Comparison of ENCODE assay signal across 8 mouse cellular contexts in genomic region chr2:64043099-64043498, GRCm38 (mm10). TPM values are rescaled to one million over a fixed set of nuclear protein-coding genes. Genes with fewer than 3 reads are reported as not detected.
DNase-seq lines count a peak whose midpoint lies in the region; ATAC-seq and TF ChIP-seq lines count a peak whose summit lies in the region.

No protein-coding gene starts in this region.

- no peak overlapping the region for H3K9ac ChIP-seq in midbrain, postnatal 0 days (replicated peaks; ENCODE audit: low read length, poor library complexity, severe bottlenecking)
- no peak overlapping the region for H3K9ac ChIP-seq in midbrain, embryonic 16.5 days (ENCODE audit: low read depth, low read length)
- H3K9ac ChIP-seq in heart, embryonic 16.5 days (ENCODE audit: low read length), result no peak overlapping the region

- H3K4me1 ChIP-seq in midbrain, postnatal 0 days (ENCODE audit: insufficient read depth, low read length), result no peaks in the 10 kb centered on the region
- H3K4me1 ChIP-seq in midbrain, embryonic 16.5 days (ENCODE audit: control insufficient read depth, insufficient read depth, low read length), result peaks cover 4% of the 10 kb centered on the region
- peaks cover 9% of the 10 kb centered on the region for H3K4me1 ChIP-seq in heart, embryonic 16.5 days (ENCODE audit: control insufficient read depth, insufficient read depth, low read length)

- DNase-seq in cerebellum, adult 8-10 months, result peak; percentile 1
- no peak for DNase-seq in cerebellum, adult 18-20 months
- peak; percentile 78 for DNase-seq in midbrain, postnatal 0 days (ENCODE audit: low spot score)
- DNase-seq in left cerebral cortex, postnatal 25 days (ENCODE audit: low spot score in 2 of 2), result peak; percentile 6 to 37

- H3K27me3 ChIP-seq in midbrain, postnatal 0 days (ENCODE audit: insufficient read depth, low read length), result no peaks in the 10 kb centered on the region
- no peaks in the 10 kb centered on the region for H3K27me3 ChIP-seq in midbrain, embryonic 16.5 days (ENCODE audit: control insufficient read depth, insufficient read depth, low read depth, low read length)
- H3K27me3 ChIP-seq in heart, embryonic 16.5 days (ENCODE audit: control insufficient read depth, insufficient read depth, low read length), result no peaks in the 10 kb centered on the region

- H3K9me3 ChIP-seq in midbrain, postnatal 0 days (ENCODE audit: low read length), result no peaks in the 10 kb centered on the region
- H3K9me3 ChIP-seq in midbrain, embryonic 16.5 days (replicated peaks; ENCODE audit: control insufficient read depth, low read length, poor library complexity, severe bottlenecking), result no peaks in the 10 kb centered on the region
- H3K9me3 ChIP-seq in heart, embryonic 16.5 days (replicated peaks; ENCODE audit: control insufficient read depth, low read length), result no peaks in the 10 kb centered on the region

- no peak overlapping the region for H3K27ac ChIP-seq in midbrain, postnatal 0 days (ENCODE audit: low read depth, low read length)
- H3K27ac ChIP-seq in midbrain, embryonic 16.5 days (ENCODE audit: low read length), result no peak overlapping the region
- H3K27ac ChIP-seq in heart, embryonic 16.5 days (ENCODE audit: low read length), result no peak overlapping the region

- no peak overlapping the region for H3K4me2 ChIP-seq in midbrain, postnatal 0 days (ENCODE audit: low read depth, low read length, poor library complexity, severe bottlenecking)
- H3K4me2 ChIP-seq in midbrain, embryonic 16.5 days (ENCODE audit: low read length), result no peak overlapping the region
- no peak overlapping the region for H3K4me2 ChIP-seq in heart, embryonic 16.5 days (ENCODE audit: low read depth, low read length)

- no peak for TF ChIP-seq CTCF in midbrain, postnatal 0 days (IDR thresholded peaks at IDR 0.05)

- 43% methylated on average over 3 of the region's 3 CpGs for WGBS in midbrain, postnatal 0 days
- WGBS in midbrain, embryonic 16.5 days, result 36% methylated on average over 3 of the region's 3 CpGs
- 41% methylated on average over 3 of the region's 3 CpGs for WGBS in heart, embryonic 16.5 days

- H3K36me3 ChIP-seq in midbrain, postnatal 0 days (ENCODE audit: insufficient read depth, low read length), result no peaks in the 10 kb centered on the region
- no peaks in the 10 kb centered on the region for H3K36me3 ChIP-seq in midbrain, embryonic 16.5 days (ENCODE audit: control insufficient read depth, insufficient read depth, low read length)
- no peaks in the 10 kb centered on the region for H3K36me3 ChIP-seq in heart, embryonic 16.5 days (ENCODE audit: control insufficient read depth, insufficient read depth)

- H3K4me3 ChIP-seq in midbrain, postnatal 0 days (ENCODE audit: low read depth, low read length), result no peak overlapping the region
- H3K4me3 ChIP-seq in midbrain, embryonic 16.5 days (ENCODE audit: low read depth, low read length), result no peak overlapping the region
- no peak overlapping the region for H3K4me3 ChIP-seq in heart, embryonic 16.5 days (ENCODE audit: low read length)

- intact Hi-C loops in left cerebral cortex, postnatal 25 days (cut with DNase I), result no loop called here

- no peak for ATAC-seq in midbrain, postnatal 0 days (ENCODE audit: low FRiP score)
- no peak for ATAC-seq in midbrain, embryonic 16.5 days
- ATAC-seq in heart, embryonic 16.5 days (replicated peaks; ENCODE audit: extremely low read depth, insufficient read depth, low FRiP score), result peak; percentile 49; the same call in 1 of the 2 replicates
- no peak for ATAC-seq in activated CD4-positive, CD25-positive, alpha-beta regulatory T cell, adult 4 months
- no peak for ATAC-seq in erythroid progenitor cell, adult 5-6 weeks (replicated peaks; ENCODE audit: low FRiP score, poor library complexity, severe bottlenecking)

RNA-seq across cellular contexts. Expression of gene Fign, which starts 54.7 kb away (rescaled TPM):
- total RNA-seq in midbrain, postnatal 0 days (2014; rRNA removed), result 7.9 and 12.2 TPM in 2 replicates
- polyA plus RNA-seq in midbrain, postnatal 0 days (2015; fragmentation: Nextera tagmentation; extraction: Ambion mirVana), result 14.9 and 16.7 TPM in 2 replicates
- 20.5 and 25.9 TPM in 2 replicates for polyA plus RNA-seq in midbrain, embryonic 16.5 days (2015; fragmentation: Nextera tagmentation; extraction: Ambion mirVana)
- 6.0 and 6.8 TPM in 2 replicates for polyA plus RNA-seq in heart, embryonic 16.5 days (2015; fragmentation: Nextera tagmentation; extraction: Ambion mirVana)
- total RNA-seq in left cerebral cortex, postnatal 25 days (2021), result 1 to 10 TPM; 3.6 to 3.9 TPM
- under 1 TPM in 1 of 2 experiments, not detected in 1; 0.12 TPM for polyA plus RNA-seq in activated CD4-positive, CD25-positive, alpha-beta regulatory T cell, adult 4 months (2017; shearing (Covaris generic))
- total RNA-seq in erythroid progenitor cell, adult 5-6 weeks (2015; ENCODE audit: low replicate concordance), result not detected in 2 replicates
- total RNA-seq in erythroid progenitor cell, adult 5-6 weeks (2017; ENCODE audit: low replicate concordance), result not detected in 2 replicates

Comparison
In these comparisons a context has a peak if more than half of its experiments do, and no peak if none do; other contexts are left out.
1. DNase-seq: peak in cerebellum, adult 8-10 months (single experiment), midbrain, postnatal 0 days (single experiment) and left cerebral cortex, postnatal 25 days (2 of 2); none in cerebellum, adult 18-20 months (0 of 2).